Mouse (Mus musculus): ENCODE results near the gene Abcg2.
A peak's percentile ranks its signal among the peaks of the same experiment; 100 is the strongest.

GRCm38 (mm10) chr6:58546816-58547215, 37.5 kb upstream of the Abcg2 start:
- TF ChIP-seq POLR2A (IDR thresholded peaks at IDR 0.05; ENCODE audit: borderline replicate concordance, insufficient read depth, low read length) (no peak), CTCF (IDR thresholded peaks at IDR 0.05; ENCODE audit: borderline replicate concordance, insufficient read depth, low read depth, low read length) (peak; percentile 76)

Data from cerebellum, adult 2 months (tissue).